Mouse (Mus musculus) heart, postnatal 25 days (tissue): ENCODE results near the gene Arhgdia. TPM values are rescaled to one million over a fixed set of nuclear protein-coding genes. Genes with fewer than 3 reads are reported as not detected.
A peak's percentile ranks its signal among the peaks of the same experiment; 100 is the strongest.

ENCODE experiments used
- DNase-seq: peaks from one replicate; pipeline ENCODE4 v3.0.0; 2022; ENCODE audit warnings: low spot score
- intact Hi-C: fragments of 180-260 bp; cut with DNase I; formaldehyde crosslinking; loops from one replicate; pipeline ENCODE4 v1.15.1; 2025
- total RNA-seq, 2 experiments: library from RNA; stranded (reverse); gene quantifications; 2 replicates each; pipeline ENCODE4 v1.2.3; 2021

Gene Arhgdia
- total RNA-seq, 2 experiments from 2014 or later: 142 to 158 TPM

DNA sequence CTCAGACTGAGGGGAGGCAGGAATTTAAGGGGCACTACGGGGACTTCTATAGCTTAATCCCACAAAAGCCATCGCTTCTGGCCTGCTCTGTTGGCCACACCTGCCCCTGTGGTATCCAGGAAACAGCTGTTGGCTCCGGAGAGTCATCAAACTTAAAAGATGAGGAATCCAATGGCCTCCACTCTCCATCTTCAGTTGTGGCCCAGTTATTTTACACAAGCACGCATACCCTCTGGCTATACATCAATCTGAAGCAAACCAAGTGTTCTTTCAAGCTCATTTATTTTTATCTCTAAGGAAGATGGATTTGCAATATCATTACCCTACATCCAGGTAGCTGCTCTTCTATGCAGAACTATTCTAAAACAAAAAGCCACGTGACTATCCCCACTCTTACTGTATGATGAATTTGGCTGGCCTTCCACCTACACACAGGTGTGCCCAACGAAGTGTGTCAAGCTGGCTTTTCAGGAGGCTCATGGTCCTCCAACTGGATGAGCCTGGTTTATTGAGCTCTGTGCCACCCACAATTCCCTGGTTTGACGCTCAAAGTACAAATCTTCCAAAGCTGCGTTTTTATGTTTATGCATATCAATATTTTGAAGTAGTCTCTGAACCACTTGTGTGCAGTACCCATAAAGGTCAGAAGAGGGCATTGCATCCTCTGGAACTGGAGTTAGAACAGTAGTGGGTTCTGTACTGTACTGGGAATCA lies 1.0 kb upstream of the Arhgdia start:
- intact Hi-C loops: loop anchor here (2.0 kb wide), 1 partner anchor 14 kb away; no protein-coding TSS in a partner anchor
- no peak for DNase-seq

- intact Hi-C loops: no loop called here
- no peak for DNase-seq
These were observed 523 bp downstream of the Arhgdia start for GRCm38 (mm10) chr11:120580871-120581331.

GRCm38 (mm10) chr11:120580190-120580589 lies 1.2 kb downstream of the Arhgdia start:
- no peak for DNase-seq
- intact Hi-C loops: no loop called here

DNA sequence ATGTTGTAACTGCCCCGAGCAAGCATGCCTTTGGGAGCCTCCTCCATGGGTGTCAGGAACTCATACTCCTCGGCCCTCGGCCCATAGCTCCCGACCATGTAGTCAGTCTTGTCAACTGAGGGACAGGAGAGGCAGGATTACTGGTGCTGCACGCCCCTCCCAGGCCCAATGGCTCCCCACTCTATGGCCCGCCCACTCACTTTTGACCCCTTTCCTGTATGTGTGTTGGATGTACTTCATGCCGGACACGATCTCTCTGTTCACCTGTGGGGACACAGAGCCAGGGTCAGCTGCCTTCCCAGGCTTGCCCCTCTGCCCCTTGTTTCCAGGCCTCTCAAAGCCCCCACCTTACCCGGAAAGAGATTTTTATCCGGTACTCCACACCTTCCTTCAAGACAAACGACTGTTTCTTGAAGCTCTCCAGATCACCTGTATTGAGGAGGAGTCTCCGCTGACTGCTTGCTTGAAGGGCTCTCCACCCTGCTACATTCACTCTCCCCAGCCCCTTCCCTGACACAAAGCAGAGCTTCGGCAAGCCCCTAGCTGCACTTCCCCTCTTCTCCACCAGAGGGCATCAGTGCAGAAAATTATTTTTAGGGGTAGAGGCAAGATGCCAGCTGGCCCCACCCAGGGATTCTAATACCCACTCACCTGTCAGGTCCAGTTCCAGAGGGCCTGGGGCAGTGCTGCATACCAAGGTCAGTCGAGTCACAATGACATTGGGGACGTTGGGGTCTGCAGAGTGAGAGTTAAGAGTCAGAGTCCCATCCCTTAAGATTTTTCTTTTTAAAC lies 1.9 kb downstream of the Arhgdia start:
- no peak for DNase-seq
- intact Hi-C loops: loop anchor here (1.0 to 2.0 kb wide), 2 partner anchors 33 to 133 kb away; no protein-coding TSS in a partner anchor

GRCm38 (mm10) chr11:120578694-120579243 lies 2.7 kb downstream of the Arhgdia start:
- intact Hi-C loops: loop anchor here (1.0 to 2.0 kb wide), 2 partner anchors 34 to 134 kb away; no protein-coding TSS in a partner anchor
- DNase-seq: no peak

GRCm38 (mm10) chr11:120578024-120578693 lies 3.3 kb downstream of the Arhgdia start:
- intact Hi-C loops: loop anchor here (2.0 kb wide), 1 partner anchor 35 kb away; no protein-coding TSS in a partner anchor
- no peak for DNase-seq

DNA sequence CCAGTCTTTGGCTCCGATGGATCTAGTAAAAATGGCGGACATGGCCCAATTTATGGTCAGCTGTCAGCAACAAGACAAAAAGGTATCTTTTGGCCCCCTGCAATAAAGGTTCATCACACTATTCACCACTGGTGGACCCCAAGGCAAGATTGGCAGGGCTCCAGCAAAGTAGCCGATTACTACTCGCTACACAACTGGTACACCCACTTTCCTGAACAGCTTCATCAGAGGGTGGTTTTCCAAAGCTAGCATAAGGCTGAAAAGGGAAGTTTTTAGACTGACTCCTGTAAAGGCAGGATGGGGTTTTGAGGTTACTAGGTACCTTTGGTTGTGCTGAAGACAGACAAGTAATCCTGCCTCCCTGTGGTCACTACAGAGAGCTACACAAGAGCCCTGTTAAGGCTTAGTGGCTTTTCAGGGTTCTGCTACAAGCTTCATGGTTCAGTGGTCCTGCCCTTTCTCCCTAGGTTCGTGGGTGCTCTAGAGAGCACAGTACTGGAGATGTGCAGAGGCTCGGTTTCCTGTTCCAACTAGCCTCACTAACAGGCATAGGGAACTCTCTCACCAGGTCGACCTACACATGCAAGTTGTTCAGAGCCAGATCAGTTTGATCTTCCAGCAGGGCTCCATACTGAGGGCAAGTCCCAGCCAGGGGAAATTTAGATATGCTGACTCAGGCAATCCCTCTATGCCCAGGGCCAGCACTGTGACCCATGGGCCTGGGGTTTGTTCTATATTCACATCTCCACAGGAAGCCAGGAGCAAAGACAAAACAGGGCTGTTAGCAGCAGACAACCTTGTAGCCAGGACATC lies 4.0 kb downstream of the Arhgdia start:
- DNase-seq: no peak
- intact Hi-C loops: loop anchor here (2.0 kb wide), 2 partner anchors 35 to 61 kb away; no protein-coding TSS in a partner anchor

DNA sequence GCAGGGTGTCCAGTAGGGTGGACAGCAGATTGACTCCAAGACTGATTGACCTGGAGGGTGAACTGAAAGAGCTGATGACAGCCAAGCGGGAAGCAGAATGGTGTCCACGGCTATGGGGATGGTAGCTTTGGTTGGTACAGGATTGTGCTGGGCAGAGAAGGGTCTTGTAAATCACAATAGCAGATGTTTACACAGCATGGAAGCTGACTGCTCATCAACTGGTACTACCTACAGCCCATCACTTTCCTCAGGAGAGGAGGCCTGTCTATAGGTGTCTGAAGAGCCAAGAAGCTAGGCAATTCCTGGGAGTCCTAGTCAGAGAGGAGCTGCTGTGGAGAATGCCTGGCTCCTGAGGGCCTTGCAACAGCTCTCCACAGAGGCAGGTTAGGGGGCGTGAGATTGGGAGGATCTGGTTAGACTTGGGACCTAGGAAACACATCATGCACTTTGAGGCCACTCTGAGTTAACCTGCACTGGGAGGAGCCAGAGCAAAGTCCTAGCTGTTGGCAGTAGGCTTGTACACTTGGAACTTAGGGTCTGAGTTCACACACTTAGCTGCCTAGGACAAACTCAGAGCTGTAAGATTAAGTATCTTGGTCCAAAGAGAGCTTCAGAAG lies 5.0 kb downstream of the Arhgdia start:
- intact Hi-C loops: loop anchor here (2.0 kb wide), 1 partner anchor 60 kb away; no protein-coding TSS in a partner anchor
- DNase-seq: no peak

GRCm38 (mm10) chr11:120575940-120576339 lies 5.5 kb downstream of the Arhgdia start:
- intact Hi-C loops: loop anchor here (2.0 kb wide), 1 partner anchor 59 kb away; no protein-coding TSS in a partner anchor

DNA sequence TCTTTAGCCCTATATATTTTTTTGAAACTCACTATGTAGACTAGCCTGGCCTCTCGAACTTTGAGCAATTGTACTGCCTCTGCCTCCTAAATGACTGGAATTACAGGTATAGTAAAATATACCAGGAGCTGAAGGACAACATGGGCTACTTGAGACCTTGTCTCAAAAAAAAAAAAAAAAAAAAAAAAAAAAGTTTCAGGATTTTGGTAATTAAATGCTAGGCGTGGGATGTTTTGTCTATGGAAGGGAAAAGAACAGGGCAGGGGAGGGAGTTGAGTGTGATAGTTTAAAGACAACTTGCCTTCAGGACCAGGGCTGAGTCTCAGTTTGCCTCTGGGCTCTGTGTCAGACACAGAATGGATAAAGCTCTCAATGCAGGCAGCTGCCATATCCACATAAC lies 6.4 kb downstream of the Arhgdia start:
- no peak for DNase-seq
- intact Hi-C loops: no loop called here

More at GRCm38 (mm10) chr11:120575940-120576339, 5.5 kb downstream of the Arhgdia start:
- DNase-seq: no peak

GRCm38 (mm10) chr11:120574278-120574600 lies 7.2 kb downstream of the Arhgdia start:
- intact Hi-C loops: no loop called here
- no peak for DNase-seq

DNA sequence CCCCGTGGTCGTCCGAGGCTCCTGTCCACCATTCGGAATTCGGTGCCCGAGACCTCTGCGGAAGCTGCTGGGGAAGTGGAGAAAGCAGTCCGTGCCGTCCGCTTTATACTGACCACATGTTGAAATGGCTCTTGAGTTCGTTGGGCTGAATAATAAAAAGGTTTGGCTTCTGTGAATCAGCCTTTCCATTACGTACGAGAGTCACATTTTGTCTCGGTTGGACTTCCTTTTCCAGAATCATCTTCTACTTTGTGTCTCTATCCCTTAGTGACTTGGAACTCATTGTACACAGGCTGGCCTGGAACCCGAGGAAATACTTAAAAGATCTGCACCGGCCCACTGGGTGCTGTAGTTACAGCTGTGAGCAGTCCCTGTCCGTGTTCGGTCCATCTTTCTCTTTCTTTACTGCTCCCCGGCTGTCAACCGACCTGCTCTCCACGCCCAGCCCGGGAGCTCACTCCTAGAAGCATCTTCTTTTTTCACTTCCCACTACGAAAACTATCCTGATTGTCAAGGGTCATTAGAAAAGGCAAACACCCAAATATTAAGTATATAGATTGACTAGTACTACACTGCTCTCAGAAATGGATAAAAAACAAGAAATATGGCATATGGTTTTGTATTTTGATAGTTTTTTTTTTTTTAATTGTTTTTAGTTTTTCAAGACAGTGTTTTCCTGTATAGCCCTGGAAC lies 7.7 kb downstream of the Arhgdia start:
- DNase-seq: no peak
- intact Hi-C loops: no loop called here

DNA sequence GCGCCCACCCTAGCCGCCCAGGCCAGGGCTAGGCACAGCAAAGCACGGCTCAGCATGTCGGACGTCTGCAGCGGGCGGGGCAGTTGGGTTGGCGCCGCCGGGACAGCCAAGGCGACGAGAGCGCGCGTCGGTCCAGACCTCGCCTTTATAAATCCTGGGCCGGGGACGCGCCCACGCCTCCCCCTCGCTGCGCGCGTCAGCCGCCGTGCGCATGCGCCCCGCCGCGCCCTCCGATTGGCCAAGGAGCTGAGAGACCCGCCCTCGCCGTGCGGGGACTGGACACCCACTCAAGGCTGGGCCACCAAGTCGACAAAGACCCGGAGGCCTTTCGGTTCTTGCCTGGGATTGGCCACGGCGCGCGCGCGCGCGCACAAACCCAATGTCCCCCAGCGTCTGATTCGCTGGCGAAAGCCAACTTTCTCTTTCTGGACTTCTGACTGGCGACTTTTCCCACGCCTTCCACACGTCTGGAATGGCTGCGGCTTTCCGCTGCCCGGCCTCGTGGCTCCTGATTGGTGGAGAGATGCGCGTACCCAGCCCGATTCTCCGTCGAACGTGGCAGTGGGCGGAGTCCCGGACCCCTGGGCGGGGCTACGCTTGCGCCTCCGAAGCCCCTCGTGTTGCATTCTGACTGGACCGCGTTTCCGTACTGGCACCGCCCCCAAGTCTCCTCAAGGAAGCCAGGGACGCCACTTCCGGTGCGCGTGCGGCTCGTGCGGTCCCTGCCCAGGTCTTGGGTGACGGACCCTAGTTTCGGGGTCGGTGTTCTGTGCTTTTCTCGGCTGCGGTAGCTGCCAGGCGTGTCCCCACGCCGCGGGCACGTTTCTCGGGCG lies 8.5 kb downstream of the Arhgdia start, which contains the start of gene P4hb:
Gene P4hb, minus strand, starts transcription at position 502 of the 833 bp plus-strand sequence.
- DNase-seq: peak; percentile 100
- intact Hi-C loops: loop anchor here (1.0 kb wide), 1 partner anchor 24 kb away; the partner anchor contains the start of gene Mcrip1

DNA sequence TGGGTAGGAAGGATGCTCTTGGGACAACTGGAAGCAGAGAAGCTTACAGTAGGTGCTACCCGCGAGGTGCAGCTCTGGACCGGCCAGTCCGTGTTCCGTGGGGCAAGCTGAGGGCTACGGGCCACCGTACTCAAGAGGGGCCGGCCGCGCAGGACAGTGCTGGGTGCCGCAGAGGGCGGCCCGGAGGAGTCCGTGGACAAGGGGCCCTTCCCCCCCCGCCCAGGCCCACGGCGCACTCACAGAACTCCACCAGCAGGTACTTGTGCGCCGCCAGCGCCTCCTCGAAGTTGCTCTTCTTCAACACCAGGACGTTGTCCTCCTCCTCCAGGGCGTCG lies 9.0 kb downstream of the Arhgdia start:
- intact Hi-C loops: loop anchor here (1.0 kb wide), 1 partner anchor 23 kb away; the partner anchor contains the start of gene Mcrip1
- DNase-seq: no peak

DNA sequence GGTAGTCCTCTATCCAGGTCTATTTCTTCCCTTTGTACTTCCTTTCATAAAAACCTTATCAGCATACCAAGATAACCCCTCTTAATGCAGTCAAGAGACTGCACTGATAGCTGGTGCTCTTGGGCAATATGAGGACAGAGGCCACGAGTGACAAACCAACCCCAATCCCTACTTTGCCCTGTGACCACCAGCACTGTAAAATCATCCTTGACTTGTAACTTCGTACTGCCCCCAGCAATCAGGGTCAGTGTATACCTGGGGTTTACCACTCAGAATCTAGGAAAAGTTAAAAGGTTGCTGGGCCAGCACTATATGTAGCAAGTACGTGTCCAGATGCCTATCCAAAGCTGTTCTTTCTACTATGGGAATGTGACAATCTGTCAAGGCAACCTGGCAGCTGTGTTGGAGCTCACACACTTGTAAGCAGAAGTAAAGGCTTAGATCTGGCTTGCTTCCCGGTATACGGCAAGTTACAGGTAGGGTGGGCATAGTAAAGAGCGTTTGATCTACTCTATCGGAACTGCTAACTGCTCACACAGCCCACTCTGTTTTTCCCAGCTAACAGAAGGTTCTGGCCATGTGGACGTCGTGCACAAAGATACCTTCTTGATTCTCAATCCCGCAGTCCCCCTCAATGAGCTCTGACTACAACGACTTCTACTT lies 9.5 kb downstream of the Arhgdia start:
- DNase-seq: no peak
- intact Hi-C loops: loop anchor here (1.0 kb wide), 1 partner anchor 23 kb away; the partner anchor contains the start of gene Mcrip1

GRCm38 (mm10) chr11:120571122-120571521 lies 10.3 kb downstream of the Arhgdia start:
- DNase-seq: no peak
- intact Hi-C loops: no loop called here

DNA sequence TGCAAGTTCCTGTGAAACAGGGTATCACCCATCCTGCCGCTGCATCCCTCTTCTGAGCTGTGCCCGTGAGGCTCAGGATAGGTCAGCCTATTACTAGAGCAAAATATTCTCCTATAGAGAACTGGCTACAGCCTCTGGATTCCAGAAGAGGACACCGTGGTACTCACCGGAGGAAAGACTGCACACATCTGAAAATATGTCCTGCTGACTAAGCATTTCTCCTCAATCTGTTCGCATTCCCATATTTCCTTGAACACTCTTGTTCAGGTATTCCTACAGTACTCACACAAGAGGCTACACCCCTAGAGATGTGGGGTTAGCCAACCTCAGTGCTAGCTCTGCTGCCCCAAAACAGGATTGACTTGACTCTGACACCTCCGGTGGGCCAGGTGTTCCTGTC lies 13.1 kb downstream of the Arhgdia start:
- no peak for DNase-seq
- intact Hi-C loops: no loop called here
